Mouse (Mus musculus) stomach, embryonic 14.5 days (tissue): ENCODE results near the gene Rnase1. TPM values are rescaled to one million over a fixed set of nuclear protein-coding genes. Genes with fewer than 3 reads are reported as not detected.
"Not testable (repeated sequence)": the region's sequence is repeated elsewhere in the genome, so short reads cannot be mapped to it uniquely, and the experiment has no call there.

Experiments
- ATAC-seq: fragments of 200-750 bp; cut with Nextera tagmentation; 2 replicates; pipeline ENCODE4 v1.8.0; 2017; ENCODE audit warnings: low read depth, moderate TSS enrichment; ENCODE audit not compliant: insufficient number of reproducible peaks, insufficient read depth, low FRiP score
- H3K27ac ChIP-seq: fragments of 300-500 bp; sonication (generic); 2 replicates; pipeline ENCODE4 v1.5.1; 2014; ENCODE audit warnings: mild to moderate bottlenecking, low read length, moderate library complexity, mixed read lengths
- H3K27me3 ChIP-seq: fragments of 300-500 bp; sonication (generic); 2 replicates; pipeline ENCODE4 v1.6.1; 2014; ENCODE audit warnings: low read length, control low read depth, mixed read lengths; ENCODE audit not compliant: control insufficient read depth, insufficient read depth
- H3K36me3 ChIP-seq: fragments of 300-500 bp; sonication (generic); 2 replicates; pipeline ENCODE4 v1.6.1; 2014; ENCODE audit warnings: mild to moderate bottlenecking, control low read depth, low read length, moderate library complexity, mixed read lengths; ENCODE audit not compliant: control insufficient read depth, insufficient read depth
- H3K4me1 ChIP-seq: fragments of 300-500 bp; sonication (generic); 2 replicates; pipeline ENCODE4 v1.6.1; 2014; ENCODE audit warnings: low read length, control low read depth, mixed read lengths; ENCODE audit not compliant: control insufficient read depth, insufficient read depth
- H3K4me2 ChIP-seq: fragments of 300-500 bp; sonication (generic); replicated peaks from 2 replicates; pipeline ENCODE4 v1.6.1; 2014; ENCODE audit warnings: low read depth, low read length, control low read depth
- H3K4me3 ChIP-seq: fragments of 300-500 bp; sonication (generic); 2 replicates; pipeline ENCODE4 v1.5.1; 2014; ENCODE audit warnings: low read depth, low read length, control low read depth
- H3K9ac ChIP-seq: fragments of 300-500 bp; sonication (generic); replicated peaks from 2 replicates; pipeline ENCODE4 v1.6.1; 2014; ENCODE audit warnings: low read depth, mild to moderate bottlenecking, control low read depth, low read length, moderate library complexity, mixed read lengths
- H3K9me3 ChIP-seq: fragments of 300-500 bp; sonication (generic); 2 replicates; pipeline ENCODE4 v1.6.1; 2016; ENCODE audit warnings: low read depth, low read length, control low read depth; ENCODE audit not compliant: control insufficient read depth
- WGBS: fragments of 180-500 bp; shearing (Covaris S2); extraction: QIAGEN DNeasy Blood & Tissue Kit; methylation state at CpG from one replicate; pipeline ENCODE4 v1.1.7; 2014; 5-methylcytosine and 5-hydroxymethylcytosine counted together
- polyA plus RNA-seq: library from polyadenylated mRNA; unstranded; fragments of >200 nt; fragmentation: Nextera tagmentation; extraction: Ambion mirVana; gene quantifications from 2 replicates; pipeline ENCODE4 v1.2.1, GENCODE M21; 2014

Rnase1 gene
- polyA plus RNA-seq, 1 experiment from 2014 or later = 1.5 TPM

DNA sequence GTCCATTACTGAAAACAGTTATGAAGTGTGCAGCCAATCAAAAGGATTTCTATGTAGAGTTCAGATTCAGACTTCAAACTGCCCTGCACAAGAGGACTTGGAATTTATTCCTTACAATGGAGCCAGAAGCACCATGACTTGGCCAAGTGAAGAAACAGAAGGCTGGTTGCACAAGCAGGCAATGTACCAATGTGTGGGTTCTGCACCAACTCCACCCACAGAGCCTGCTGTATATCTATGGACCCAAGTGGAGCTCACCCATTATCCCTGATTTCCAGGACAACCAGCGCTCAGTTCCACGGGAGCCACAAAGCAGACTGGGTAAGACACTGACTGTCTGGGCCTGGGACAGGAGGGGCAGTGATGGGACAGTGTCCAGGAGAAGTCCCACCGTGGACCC, 15.4 kb upstream of the Rnase1 start, which contains the start of gene Rnase2b:
Gene Rnase2b, plus strand, starts transcription at position 285 of the 400 bp plus-strand sequence.
- H3K27ac ChIP-seq, H3K9ac ChIP-seq, H3K36me3 ChIP-seq, ATAC-seq, H3K9me3 ChIP-seq, H3K4me2 ChIP-seq, H3K4me3 ChIP-seq, H3K27me3 ChIP-seq, H3K4me1 ChIP-seq: not testable (repeated sequence)
- 95% methylated on average over 3 of the region's 3 CpGs for WGBS

DNA sequence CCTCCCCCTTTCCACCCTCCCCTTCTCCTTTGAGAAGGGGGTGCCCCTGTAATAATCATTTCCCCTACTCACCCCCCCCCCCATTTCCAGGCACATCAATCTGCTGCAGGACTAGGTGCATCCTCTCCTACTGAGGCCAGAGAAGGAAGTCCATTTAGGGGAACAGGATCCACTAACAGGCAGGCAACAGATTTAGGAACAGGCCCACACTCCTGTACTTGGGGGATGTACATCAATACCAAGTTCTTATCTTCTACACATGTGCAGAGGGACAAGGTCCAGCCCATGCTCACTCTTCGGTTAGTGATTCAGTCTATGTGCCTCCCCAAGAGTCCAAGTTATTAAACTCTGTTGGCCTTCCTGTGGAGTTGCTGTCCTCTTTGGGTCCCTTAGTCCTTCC, 10.5 kb upstream of the Rnase1 start:
- no peak for ATAC-seq
- H3K4me2 ChIP-seq = no peak overlapping the region
- H3K27ac ChIP-seq = no peak overlapping the region
- H3K9ac ChIP-seq = no peak overlapping the region
- WGBS = 84% methylated on average over 1 of the region's 1 CpGs
- H3K4me3 ChIP-seq = no peak overlapping the region
- H3K4me1 ChIP-seq = no peaks in the 10 kb centered on the region
- H3K36me3 ChIP-seq = no peaks in the 10 kb centered on the region
- no peaks in the 10 kb centered on the region for H3K9me3 ChIP-seq
- H3K27me3 ChIP-seq = no peaks in the 10 kb centered on the region

DNA sequence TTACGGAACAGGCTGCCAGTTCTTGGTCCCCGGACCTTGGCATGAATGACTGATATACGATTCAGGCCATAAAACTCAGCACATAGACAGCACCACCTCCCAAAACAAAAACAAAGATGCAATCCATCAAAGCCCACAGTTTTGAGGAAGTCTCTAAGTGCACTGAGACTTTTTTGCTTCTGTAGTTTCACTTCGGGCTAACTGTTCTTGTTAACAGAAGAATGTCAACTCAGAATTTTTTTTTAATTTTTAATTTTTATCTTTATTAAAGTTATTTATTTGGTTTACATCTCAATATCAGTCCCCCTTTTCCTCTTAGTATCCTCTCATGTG, 10.1 kb upstream of the Rnase1 start:
- no peaks in the 10 kb centered on the region for H3K4me1 ChIP-seq
- no peaks in the 10 kb centered on the region for H3K9me3 ChIP-seq
- no peak overlapping the region for H3K4me2 ChIP-seq
- no peaks in the 10 kb centered on the region for H3K27me3 ChIP-seq
- no peak overlapping the region for H3K4me3 ChIP-seq
- no peak overlapping the region for H3K27ac ChIP-seq
- H3K9ac ChIP-seq = no peak overlapping the region
- ATAC-seq = no peak
- H3K36me3 ChIP-seq = no peaks in the 10 kb centered on the region
- WGBS = 53% methylated on average over 4 of the region's 4 CpGs

DNA sequence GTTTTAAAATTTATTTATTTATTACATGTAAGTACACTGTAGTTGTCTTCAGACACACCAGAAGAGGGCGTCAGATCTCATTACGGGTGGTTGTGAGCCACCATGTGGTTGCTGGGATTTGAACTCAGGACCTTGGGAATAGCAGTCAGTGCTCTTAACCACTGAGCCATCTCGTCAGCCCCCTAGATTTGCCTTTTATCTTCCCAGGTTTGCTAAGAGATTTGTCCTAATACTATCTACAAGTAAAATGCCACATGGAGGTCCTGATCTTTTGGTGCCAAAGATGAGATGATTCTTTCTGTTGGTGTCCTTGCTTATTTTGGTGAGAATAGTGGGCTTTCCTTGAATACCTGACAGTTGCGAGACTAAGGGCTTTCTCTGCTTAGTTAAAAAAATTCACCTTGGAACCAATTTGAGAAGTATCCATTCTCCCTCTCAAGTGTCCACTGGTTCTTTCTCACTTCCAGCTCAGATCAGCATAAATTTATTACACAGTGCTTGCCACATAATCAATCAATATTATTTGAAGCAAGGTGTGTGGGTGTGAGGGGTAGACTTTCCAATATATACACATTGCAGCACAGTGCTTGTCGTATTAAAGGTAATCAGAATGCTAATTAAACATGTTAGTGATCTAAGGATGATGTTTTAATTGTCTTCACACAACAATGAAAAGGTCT, 9.6 kb upstream of the Rnase1 start:
- ATAC-seq = no peak
- Histone ChIP-seq H3K27ac (no peak overlapping the region), H3K4me2 (no peak overlapping the region), H3K4me3 (no peak overlapping the region), H3K4me1 (no peaks in the 10 kb centered on the region), H3K9ac (no peak overlapping the region), H3K36me3 (no peaks in the 10 kb centered on the region), H3K9me3 (no peaks in the 10 kb centered on the region), H3K27me3 (no peaks in the 10 kb centered on the region)
- 81% methylated on average over 5 of the region's 5 CpGs for WGBS

DNA sequence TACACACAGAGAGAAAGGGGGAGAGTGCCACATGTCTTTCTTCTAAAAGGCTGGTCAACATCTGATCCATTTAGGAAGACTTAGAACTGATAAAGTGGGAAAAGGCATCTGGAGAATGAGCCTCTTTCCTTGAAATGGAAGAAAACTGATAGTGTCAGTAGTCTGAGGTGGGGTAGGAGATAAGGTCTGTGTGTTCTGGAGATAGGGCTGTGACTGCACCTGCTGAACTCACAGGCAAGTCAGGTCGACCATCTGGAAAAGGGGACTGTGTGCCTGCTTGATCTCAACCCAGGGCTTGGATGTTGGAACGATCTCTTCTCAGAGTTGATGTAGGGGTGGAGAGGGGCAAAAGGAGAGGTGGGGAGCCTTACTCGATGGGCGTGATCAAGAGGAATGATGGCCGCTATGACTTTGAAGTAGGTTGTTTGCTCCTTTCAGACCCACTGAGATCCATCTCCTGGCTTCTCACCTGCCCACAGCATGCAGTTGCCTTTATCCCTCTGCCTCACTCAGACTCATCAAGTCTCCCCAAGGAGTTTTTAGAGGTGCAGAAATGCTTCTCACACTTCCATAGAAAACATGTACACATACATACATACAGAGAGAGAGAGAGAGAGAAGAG, 5.8 kb upstream of the Rnase1 start:
- 34% methylated on average over 5 of the region's 5 CpGs for WGBS
- Histone ChIP-seq H3K27me3 (no peaks in the 10 kb centered on the region), H3K9me3 (no peaks in the 10 kb centered on the region), H3K4me2 (no peak overlapping the region), H3K4me3 (no peak overlapping the region), H3K4me1 (no peaks in the 10 kb centered on the region), H3K36me3 (no peaks in the 10 kb centered on the region), H3K9ac (no peak overlapping the region), H3K27ac (no peak overlapping the region)
- ATAC-seq = no peak

DNA sequence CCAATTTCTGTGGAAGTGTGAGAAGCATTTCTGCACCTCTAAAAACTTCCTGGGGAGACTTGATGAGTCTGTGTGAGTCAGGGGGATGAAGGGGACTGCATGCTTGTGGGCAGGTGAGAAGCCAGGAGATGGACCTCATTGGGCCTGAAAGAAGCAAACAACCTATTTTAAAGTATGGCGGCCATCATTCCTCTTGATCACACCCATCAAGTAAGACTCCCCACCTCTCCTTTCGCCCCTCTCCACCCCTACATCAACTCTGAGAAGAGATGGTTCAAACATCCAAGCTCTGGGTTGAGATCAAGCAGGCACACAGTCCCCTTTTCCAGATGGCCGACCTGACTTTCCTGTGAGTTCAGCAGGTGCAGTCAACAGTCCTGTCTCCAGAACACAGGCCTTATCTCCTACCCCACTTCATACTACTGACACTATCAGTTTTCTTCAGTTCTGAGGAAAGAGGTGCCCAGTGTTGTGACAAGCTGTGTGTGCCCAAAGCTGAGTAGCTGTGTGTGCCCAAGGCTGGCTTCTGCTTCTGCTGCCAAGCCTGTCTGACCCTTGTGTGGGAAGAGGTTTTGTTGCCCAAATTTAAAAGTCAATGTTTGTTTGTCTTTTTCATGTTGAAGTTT, 3.7 kb upstream of the Rnase1 start:
- no peaks in the 10 kb centered on the region for H3K4me1 ChIP-seq
- H3K9ac ChIP-seq = no peak overlapping the region
- no peaks in the 10 kb centered on the region for H3K9me3 ChIP-seq
- WGBS = 82% methylated on average over 3 of the region's 3 CpGs
- H3K4me3 ChIP-seq = no peak overlapping the region
- H3K27ac ChIP-seq = no peak overlapping the region
- H3K27me3 ChIP-seq = no peaks in the 10 kb centered on the region
- H3K4me2 ChIP-seq = no peak overlapping the region
- no peak for ATAC-seq
- no peaks in the 10 kb centered on the region for H3K36me3 ChIP-seq

DNA sequence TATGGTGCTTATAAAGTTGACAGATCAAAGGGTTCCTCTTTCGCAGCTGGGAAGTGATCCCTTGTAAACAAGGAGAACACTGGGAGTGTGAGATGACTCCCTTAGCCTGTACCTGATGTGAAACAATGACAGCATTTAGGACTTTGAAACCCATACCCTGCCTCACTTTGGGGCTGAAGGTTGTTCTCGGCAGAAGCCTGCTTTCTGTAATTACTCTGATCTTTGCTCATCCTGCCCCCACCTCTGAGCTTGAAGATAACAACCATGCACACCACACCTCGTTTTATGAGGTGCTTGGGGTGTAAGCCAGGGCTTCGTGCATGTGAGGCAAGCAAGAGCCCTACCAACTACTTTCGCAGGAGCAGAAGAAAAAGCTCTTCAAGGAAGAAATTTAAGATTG, 2.6 kb upstream of the Rnase1 start:
- Histone ChIP-seq H3K36me3 (no peaks in the 10 kb centered on the region), H3K4me3 (no peak overlapping the region), H3K27ac (no peak overlapping the region), H3K27me3 (no peaks in the 10 kb centered on the region), H3K4me2 (no peak overlapping the region), H3K4me1 (no peaks in the 10 kb centered on the region), H3K9ac (no peak overlapping the region), H3K9me3 (no peaks in the 10 kb centered on the region)
- no peak for ATAC-seq
- 45% methylated on average over 5 of the region's 5 CpGs for WGBS

DNA sequence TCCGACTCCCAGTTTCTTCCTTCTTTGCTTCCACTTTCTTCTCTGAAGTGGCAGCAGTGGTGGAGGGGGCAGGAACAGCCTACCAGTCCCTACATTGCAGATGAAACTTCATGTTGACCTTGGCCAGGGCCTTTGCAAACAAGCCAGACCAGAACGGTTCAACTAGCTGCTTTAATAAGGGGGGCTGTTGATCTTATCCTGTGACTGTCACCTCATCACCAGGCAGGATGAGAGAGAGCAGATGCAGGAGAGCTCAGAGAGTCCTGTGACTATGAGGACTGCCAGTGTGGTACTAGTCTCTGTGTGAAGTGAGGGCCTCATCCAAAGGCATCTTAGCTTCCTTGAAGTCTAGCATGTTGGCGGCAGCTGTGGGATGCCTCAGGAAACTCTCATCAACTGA, 1.4 kb upstream of the Rnase1 start:
- H3K36me3 ChIP-seq = no peaks in the 10 kb centered on the region
- ATAC-seq = no peak
- 54% methylated on average over 3 of the region's 3 CpGs for WGBS
- H3K27me3 ChIP-seq = no peaks in the 10 kb centered on the region
- H3K9ac ChIP-seq = no peak overlapping the region
- H3K4me1 ChIP-seq = no peaks in the 10 kb centered on the region
- no peak overlapping the region for H3K4me2 ChIP-seq
- H3K27ac ChIP-seq = no peak overlapping the region
- no peaks in the 10 kb centered on the region for H3K9me3 ChIP-seq
- H3K4me3 ChIP-seq = no peak overlapping the region
